Mouse (Mus musculus) fat pad, adult 2 months (tissue): Measurements from ENCODE around the gene Baiap2.

Experiments
- DNase-seq: peaks from one replicate; pipeline ENCODE4 v3.0.0-alpha.2; 2011; ENCODE audit warnings: low read depth, low spot score; ENCODE audit errors: extremely low read depth

Gene Baiap2

DNA sequence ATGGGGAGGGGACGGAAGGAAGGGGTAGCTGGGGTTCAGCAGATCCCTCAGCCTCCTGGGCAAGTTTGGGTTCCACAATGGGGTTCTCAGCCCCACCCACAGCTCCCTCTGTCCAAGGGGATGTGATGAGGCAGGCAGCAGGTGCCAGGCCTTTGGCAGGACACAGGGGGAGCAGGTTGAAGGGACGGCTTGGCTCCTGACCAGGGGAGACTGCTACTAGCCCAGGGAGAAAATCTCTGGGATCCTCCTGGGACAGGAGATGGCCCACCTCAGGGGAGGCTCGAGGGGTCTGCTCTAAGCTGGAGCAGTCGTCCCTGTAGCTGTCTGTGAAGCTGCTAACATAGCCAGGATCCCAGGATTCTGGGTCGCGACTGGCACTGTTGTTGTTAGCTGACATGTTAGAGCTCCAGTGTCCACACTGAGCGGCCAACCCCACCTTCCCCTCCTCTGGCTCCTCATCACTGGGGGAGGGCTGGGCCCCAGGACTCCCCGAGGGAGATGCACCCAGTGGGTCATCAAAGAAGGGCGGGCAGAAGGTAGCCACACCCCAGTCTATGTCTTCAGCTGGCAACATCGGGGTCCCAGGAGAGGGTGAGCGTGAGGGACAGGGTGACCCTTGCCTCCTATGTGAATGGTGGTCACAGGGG lies 68.7 kb downstream of the Baiap2 start:
- DNase-seq = no peak

DNA sequence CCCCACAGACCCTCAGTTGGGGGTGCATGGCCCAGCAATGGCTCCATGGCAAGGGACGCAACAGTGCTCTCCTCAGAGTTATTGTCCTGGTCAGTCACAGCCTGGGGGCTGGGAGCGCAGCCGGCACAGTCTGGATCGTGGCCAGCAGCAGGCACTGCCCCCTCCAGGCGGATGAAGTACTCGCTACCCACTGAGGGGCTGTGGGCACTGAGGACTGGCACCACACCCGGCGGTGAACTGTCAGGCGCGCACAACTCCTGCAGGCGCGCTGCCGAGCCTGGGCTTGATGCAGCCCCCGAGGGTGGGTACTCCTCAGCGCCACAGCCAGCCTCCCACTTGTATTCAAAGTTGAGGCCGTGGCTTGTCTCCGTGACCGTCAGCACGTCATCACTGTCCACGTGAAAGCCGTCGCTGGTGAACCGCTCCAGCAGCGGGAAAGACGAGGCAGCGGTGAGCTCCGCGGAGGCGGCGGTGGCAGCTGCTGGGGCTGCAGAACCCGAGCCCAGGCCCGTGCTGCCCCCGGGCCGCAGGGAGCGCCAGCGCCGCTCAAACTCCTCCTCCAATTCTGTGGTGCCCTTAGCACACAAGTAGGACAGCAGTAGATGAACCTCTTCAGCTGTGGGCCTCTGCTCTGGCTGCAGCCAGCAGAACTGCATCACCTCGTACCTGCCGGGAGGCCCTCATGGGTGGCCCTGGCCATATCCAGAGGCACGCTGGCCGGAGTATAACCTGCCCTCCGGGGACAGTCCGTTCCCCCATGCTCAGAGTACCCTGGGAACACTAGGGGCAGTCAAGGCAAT lies 69.4 kb downstream of the Baiap2 start:
- DNase-seq = no peak

DNA sequence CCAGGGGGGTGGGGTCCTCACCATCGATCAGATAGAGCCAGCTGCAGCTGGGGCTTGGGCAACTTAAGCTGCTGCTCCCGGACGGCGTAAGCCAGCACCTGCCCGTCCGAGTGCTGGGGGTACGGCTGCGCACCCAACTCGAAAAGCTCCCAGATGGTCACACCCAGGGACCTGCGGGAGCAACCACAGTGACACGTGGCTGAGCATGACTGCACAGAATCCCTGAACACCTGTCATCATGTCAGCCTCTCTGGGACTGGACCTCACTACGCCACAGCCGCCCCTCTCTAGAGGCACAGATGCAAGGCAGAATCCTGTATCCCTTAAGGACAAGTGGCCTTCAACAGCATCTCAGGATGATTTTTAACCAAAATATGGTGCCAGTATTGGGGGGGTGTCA lies 70.1 kb downstream of the Baiap2 start:
- no peak for DNase-seq

DNA sequence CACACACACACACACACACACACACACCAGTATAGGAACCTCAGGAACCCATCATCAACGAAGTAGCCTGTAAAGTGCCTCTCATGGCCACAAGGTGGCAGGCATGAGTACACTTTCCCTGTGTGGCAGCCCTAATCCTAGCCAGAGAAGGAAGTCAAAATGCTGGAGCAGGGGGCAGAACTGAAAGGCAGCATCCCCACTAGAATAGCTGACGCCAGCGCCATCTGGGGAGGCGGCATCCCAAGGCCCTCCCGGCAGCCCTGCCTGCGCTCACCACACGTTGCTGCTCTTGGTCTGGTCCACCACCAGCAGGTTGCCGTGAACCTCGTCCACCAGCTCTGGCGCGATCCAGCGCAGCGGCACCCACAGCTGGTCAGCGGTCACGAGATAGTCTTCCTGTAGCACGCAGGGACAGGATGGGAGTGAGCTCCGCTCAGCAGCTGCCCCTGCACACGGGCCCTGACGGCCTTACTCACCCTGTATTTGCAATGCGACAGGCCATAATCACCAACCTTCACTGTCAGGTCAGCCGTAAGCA lies 70.7 kb downstream of the Baiap2 start:
- DNase-seq = no peak

DNA sequence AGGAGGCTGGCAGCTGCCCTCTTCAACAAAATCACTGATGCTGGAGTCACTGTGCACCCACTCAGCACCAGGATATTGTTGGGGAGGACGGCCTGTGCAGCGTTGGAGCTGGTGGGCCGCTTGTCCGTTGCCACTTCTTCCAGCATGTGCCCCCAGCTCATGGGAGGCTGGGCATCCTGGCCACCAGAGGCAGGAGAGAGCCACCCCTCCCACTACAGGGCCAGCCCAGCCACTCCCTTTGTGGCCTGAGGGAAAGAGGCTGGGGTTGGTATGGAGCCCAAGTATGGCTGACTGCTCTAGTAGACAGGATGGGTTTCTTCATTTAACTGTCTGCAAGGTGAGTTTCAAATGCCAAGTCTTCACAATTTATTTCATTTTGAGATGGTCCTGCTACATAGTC lies 72.2 kb downstream of the Baiap2 start:
- DNase-seq = no peak

DNA sequence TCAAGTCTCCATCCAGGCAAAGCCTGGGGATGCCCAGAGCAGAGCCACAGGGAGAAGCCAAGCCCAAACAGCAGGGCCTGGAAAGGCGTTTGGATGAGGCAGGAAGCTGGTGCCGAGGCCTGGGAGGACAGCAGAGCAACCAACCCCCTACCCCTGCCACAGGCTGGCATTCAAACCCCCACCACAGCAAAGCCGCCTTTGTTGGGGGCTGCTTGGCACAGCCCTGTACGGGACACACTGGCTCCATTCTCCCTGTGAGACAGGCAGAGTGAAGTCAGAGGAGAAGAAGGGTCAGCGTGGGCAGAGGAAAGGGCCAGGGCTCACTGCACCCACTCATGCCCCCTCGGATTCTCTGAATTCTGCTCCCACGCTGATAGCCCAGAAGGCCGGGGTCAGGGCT lies 74.4 kb downstream of the Baiap2 start:
- no peak for DNase-seq

DNA sequence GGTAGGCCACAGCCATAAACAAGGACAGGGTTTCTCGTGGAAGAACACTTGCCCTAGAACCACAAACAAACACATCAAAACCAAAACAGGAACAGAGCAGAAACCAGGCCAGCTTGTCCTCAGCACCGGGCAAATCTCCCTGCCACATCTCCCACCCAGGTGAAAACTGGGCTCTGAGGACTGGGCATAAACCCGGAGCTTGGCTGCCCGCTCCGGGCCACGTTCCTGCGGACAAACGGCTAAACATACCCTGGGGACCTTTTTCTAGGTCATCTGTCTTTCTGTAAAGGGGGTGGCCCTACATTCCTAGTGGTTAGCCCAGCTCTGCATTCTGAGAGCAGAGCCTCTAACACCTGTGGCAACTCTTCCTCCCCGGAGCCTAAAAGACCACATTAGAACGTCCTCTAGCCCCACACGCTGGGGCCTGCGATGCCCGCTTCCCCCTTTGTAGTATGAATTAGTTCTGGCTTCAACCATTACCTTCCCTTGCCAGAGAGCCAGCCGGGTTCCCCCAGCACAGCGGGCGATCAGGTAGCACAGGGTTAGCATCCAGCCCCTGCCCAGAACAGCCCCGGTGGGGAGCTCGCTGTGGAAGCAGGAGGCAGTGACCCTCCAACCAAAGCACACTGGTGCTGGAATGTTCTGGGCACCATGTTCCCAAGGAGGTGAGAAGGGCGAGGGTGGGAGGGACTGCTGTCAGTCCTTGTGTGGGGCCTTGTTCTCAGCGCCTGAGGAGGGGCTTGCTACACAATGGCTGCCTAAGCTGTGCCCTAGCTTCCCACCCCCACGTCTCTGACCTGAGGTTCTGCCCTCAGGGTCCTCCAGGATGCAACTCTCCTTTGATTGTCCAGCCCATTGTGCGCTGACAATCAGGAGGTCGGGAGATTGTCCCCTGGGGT lies 77.2 kb downstream of the Baiap2 start:
- DNase-seq = no peak

DNA sequence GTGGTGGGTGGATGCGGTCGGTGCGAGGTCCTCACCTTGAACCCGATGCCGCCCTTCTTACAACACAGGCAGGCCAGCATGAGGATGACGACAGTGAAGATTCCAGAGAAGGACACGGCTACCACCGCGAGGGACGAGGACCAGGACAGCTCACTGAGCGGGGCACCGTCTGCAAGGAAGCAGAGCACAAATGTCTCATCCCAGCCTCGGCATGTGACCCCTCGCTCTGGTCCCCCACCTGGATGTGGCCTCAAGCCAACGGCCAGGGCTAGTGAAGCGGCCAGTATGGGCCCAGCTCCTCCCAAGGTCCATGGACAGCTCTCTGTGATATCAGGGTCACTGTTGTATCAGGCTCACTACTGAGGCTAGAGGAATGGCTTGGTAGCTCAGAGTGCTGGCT lies 78.8 kb downstream of the Baiap2 start:
- DNase-seq = no peak

DNA sequence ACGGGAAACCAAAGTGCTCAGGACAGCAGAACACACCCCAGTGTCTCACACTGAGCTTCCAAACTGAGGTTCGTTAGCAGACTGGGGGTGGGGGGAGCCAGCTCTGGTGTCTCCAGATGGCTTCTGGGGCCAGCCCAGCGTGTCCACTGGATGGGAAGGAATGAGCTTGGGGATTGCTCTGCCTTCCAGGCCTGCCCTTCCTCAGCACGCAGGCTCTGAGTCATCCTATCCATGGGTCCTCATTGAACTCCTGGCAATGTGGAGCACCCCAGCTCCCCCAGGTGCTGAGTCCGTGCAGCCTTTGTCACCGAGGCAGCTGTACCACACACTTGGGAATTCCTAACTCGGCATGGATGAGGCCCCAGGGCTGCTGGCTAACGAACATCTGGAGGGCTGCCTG lies 79.7 kb downstream of the Baiap2 start:
- DNase-seq = no peak

DNA sequence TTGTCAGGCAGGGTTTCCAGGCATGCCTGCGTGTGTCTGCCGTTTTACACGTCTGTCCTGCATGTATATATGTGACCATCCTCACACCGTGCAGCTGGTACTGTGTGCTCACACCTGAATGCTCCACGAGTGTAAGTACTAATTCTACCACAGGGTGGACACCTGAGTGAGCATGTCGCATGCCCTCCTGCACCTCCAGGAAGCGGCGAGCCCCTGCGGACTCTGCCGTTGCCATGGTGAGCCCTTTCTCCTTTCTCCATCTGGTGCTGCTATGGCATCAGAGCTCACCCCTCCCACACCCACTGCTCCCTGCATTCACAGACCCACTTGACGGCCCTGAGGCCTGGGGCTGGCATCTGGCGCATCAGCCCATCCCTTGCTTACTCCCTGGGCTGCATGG lies 80.3 kb downstream of the Baiap2 start:
- no peak for DNase-seq

DNA sequence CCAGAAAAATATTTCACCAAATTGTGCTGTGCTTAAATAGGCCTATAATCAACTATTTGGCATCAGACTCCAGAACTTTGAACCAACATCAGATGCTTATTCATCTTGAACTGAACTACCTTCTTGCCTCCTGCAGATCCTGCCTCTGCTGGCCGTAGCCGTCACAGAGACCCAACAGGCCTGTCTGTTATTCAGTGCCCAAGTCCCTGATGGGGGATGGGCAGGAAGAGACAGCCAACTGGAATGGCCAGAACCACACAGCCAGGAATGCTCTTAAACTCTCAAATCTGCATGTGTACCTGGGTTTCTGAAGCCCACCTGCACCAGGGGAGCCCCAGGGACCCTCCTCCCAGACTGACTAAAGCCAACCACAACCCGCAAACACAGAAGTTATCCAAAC lies 84.4 kb downstream of the Baiap2 start:
- no peak for DNase-seq

DNA sequence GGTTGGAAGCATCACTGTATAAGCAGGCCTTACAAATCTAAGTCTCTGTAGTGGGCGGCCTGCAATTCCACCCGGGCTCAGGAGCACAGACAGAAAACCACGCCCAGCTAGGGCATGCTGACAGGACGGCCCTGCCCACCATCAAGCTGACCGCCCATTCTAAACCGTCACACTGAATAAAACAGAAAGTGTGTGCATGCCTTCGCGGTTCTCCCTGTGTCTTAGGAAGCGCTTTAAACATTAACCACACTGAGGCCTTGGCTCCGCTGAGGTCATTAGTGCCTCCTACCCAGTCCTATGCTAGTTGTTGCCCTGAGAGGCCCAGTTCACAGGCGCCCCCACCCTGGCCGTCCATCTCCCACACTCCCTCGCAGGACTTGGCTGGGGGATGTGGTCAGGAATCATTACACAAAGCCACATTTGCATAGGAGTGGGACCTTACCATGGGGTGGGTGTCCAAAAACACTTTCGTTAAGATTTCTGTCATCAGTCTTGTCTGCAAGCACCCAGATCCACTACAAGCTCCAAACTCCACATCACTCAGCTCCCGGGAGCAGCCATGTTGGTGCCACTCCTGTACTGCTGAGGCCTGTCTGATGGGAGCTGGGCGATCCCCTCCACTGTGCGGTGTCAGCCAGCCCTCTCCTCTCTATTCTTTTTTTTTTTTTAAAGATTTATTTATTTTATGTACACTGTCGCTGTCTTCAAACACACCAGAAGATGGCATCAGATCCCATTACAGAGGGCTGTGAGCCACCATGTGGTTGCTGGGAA lies 85.9 kb downstream of the Baiap2 start:
- no peak for DNase-seq

DNA sequence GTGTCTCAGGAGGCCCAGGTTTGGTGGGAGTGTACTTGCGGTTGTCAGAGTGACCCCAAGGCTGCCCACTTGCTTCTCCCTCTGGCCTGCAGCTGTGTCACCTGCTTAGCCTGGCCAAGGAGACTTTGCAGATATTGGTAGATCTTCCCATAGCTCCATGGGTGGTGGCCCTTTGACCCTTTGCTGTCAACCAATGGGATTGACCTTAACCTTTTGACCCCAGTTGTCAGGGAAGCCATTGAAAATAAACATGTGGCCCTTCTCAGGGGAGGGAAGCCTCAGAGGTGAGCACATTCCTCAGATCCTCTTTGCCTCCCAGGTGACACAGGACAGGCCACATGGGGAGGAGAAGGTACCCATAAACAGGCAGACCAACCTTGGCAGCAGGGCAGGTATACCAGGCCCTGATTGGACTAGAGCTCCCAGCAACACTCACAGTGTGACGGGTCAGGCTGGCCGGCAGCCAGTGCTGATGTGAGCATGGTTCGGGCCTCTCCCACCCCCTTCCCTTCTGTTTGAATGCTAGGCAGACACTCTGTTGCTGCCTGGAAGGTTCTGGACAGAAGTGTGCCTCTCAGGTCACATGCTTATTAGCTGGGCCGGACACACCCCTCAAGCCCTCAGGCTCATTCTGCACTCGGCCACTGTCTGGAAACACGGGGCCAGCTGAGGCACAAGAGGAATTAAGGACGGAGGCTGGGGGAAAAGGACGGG lies 87.0 kb downstream of the Baiap2 start:
- DNase-seq = no peak

DNA sequence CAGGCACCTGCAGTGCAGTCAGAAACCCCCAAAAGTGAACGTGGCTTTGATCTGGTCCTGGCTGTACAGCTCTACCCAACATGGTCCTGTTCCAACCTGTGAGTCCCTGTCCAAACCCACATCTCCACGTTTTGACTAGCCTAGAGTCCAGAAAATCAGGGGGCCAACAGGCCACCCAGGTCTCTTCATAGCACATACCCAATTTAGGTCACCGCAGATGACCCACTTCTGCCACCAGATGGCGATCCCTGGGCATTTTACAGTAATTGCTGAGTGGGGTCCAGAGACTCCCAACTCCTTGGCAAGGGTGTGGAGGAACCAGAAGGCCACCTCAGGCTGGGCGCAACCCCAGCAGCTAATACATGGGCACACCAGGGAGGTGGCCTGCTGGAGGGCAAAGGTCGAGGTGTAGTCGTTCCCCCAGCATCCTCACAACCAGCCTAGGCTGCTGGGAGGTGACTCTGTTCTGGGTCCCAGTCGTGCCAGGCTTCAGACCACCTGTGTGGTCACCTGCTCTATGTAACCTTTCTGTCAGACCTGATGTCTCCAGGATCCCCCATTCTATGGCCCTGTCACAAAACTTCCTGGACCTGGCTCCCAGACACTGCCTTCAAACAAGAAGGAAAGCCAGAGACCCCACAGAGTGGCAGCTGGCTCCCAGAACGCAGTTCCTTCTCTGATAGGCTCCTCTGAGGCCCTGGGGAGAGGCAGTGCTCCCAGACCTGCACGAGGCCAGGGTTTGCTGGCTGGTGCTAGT lies 87.8 kb downstream of the Baiap2 start:
- no peak for DNase-seq

DNA sequence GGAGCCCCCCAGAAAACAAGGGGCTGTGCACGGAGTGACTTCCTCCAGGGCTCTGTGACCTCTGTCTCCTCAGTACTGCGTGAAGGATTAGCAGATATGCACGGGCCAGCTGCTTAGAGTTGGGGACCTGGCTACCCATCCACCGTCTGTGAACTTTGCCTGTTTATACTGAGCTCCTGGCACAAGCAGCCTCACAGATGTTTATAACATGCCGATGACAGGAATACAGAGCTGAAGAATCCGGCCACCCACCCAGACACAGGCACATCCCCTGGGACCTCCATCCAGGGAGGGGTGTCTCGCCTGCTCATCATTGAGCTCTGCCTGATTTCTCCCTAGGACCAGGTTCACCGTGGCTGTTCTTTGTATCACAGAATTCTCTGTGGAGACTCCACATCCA lies 89.5 kb downstream of the Baiap2 start:
- no peak for DNase-seq

DNA sequence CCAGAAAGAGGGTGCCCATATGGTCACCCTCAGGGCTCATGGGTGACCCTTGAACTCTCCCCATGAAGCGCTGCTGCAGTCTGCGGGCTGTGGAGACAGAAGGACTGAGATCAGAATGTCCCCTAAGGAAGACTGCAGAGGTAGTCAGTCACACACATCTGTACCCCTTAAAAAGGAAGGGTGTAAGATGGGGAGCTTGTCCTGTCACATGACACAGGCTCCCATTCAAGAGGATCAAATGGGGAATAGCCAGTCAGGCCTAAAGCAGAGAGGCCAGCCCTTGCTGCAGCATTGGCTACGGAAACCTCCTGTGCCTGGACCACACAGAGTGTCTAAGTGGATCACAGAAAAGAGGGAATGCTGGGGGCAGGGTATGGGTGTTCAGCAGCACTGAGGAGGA lies 90.9 kb downstream of the Baiap2 start:
- DNase-seq = no peak

DNA sequence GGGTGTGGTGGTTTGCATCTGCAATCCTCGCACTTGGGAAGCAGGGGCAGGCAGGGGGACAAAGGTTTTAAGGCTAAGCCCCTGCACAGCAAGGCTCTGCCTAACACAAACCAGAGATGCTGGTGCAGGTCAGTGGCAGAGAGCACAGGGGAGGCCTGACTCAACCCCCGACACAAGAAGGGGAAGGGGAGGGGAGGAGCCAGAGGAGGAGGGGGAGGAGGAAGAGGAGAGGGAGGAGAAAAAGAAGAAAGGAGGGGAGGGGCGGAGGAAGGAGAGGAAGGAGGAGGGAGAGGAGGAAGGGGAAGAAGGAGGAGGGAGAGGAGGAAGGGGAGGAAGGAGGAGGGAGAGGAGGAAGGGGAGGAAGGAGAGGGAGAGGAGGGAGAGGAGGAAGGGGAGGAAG lies 91.7 kb downstream of the Baiap2 start:
- DNase-seq = no peak

DNA sequence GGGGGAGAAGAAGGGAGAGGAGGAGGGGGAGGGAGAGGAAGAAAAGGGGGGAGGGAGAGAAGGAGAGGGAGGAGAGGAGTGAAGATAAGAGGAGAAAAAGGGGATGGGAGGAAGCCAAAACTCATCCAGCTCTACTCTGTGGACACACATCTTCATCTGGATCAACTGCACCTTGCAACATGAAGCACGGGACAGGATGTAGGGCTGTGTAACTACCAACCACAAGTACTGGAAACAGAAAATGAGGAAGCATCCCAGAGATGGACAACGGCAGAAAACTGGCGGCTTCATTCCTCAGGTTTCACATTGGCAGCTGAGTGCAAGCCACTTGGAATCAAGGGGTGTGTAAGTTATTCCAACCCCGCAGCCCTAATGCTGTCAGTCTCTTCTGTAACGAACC lies 92.2 kb downstream of the Baiap2 start:
- no peak for DNase-seq

DNA sequence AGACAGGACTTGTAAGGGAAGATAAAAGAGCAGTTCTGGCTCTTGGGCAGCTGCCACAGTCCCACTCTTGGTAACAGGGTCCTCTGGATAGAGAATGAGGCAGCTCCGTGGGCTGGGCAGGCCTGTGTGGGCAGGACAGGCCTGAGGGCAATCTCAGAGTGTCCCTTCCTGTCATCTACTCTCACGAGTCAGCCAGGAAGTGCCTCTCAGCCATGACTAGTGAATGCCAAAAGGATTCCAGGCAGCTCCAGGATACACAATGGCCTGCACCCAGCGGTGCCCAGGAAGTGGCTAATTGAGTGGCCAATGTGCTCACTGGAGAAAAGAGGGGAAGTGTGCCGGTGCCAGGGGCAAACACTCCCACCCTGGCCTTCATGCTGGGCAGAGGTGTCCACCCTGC lies 97.0 kb downstream of the Baiap2 start:
- no peak for DNase-seq
